Mouse (Mus musculus) kidney, embryonic 15.5 days (tissue): Measurements from ENCODE around the gene Acad11. TPM values are rescaled to one million over a fixed set of nuclear protein-coding genes. Genes with fewer than 3 reads are reported as not detected.
A peak's percentile ranks its signal among the peaks of the same experiment; 100 is the strongest.

Source experiments
- ATAC-seq: fragments of 200-750 bp; cut with Nextera tagmentation; replicated peaks from 2 replicates; pipeline ENCODE4 v1.8.0; 2017; ENCODE audit warnings: moderate TSS enrichment; ENCODE audit not compliant: low FRiP score
- H3K27ac ChIP-seq: fragments of 300-500 bp; sonication (generic); 2 replicates; pipeline ENCODE4 v1.5.1; 2015; ENCODE audit warnings: mild to moderate bottlenecking, inconsistent platforms
- H3K27me3 ChIP-seq: fragments of 300-500 bp; sonication (generic); 2 replicates; pipeline ENCODE4 v1.6.1; 2015; ENCODE audit warnings: inconsistent platforms
- H3K36me3 ChIP-seq: fragments of 300-500 bp; sonication (generic); 2 replicates; pipeline ENCODE4 v1.6.1; 2015; ENCODE audit warnings: inconsistent platforms
- H3K4me1 ChIP-seq: fragments of 300-500 bp; sonication (generic); 2 replicates; pipeline ENCODE4 v1.6.1; 2015; ENCODE audit warnings: inconsistent platforms
- H3K4me2 ChIP-seq: fragments of 300-500 bp; sonication (generic); 2 replicates; pipeline ENCODE4 v1.6.1; 2015; ENCODE audit warnings: moderate library complexity, mild to moderate bottlenecking, inconsistent platforms
- H3K4me3 ChIP-seq: fragments of 300-500 bp; sonication (generic); replicated peaks from 2 replicates; pipeline ENCODE4 v1.5.1; 2015; ENCODE audit warnings: mild to moderate bottlenecking, inconsistent platforms
- H3K9ac ChIP-seq: fragments of 300-500 bp; sonication (generic); 2 replicates; pipeline ENCODE4 v1.6.1; 2015; ENCODE audit warnings: mild to moderate bottlenecking, inconsistent platforms
- H3K9me3 ChIP-seq: fragments of 300-500 bp; sonication (generic); replicated peaks from 2 replicates; pipeline ENCODE4 v1.6.1; 2016; ENCODE audit warnings: inconsistent platforms
- WGBS: fragments of 180-500 bp; shearing (Covaris S2); methylation state at CpG from one replicate; pipeline ENCODE4 v1.1.7; 2015; ENCODE audit warnings: mixed read lengths; 5-methylcytosine and 5-hydroxymethylcytosine counted together
- polyA plus RNA-seq: library from polyadenylated mRNA; unstranded; fragments of >200 nt; fragmentation: Nextera tagmentation; extraction: Ambion mirVana; gene quantifications from 2 replicates; pipeline ENCODE4 v1.2.1, GENCODE M21; 2015

Gene Acad11
- polyA plus RNA-seq, 1 experiment from 2014 or later = 11.8 TPM

- Histone ChIP-seq H3K27ac (no peak overlapping the region), H3K9me3 (no peaks in the 10 kb centered on the region), H3K36me3 (0 out of 2 replicates have a peak, but pooled peaks cover 4% of the 10 kb centered on the region), H3K4me2 (no peak overlapping the region), H3K27me3 (no peaks in the 10 kb centered on the region), H3K9ac (no peak overlapping the region), H3K4me3 (no peak overlapping the region), H3K4me1 (0 out of 2 replicates have a peak, but pooled peaks cover 3% of the 10 kb centered on the region)
- ATAC-seq = no peak
- WGBS = 89% methylated on average over 5 of the region's 5 CpGs
Observed at GRCm38 (mm10) chr9:104092945-104093344, 29.8 kb downstream of the Acad11 start.

GRCm38 (mm10) chr9:104098256-104098655, 35.1 kb downstream of the Acad11 start:
- Histone ChIP-seq H3K9me3 (no peaks in the 10 kb centered on the region), H3K27me3 (no peaks in the 10 kb centered on the region), H3K36me3 (0 out of 2 replicates have a peak, but pooled peaks cover 4% of the 10 kb centered on the region), H3K9ac (no peak overlapping the region), H3K4me2 (no peak overlapping the region), H3K27ac (no peak overlapping the region), H3K4me1 (peaks cover 23% of the 10 kb centered on the region), H3K4me3 (no peak overlapping the region)
- ATAC-seq = no peak
- WGBS = 53% methylated on average over 5 of the region's 5 CpGs

- H3K9ac ChIP-seq = no peak overlapping the region
- H3K9me3 ChIP-seq = no peaks in the 10 kb centered on the region
- 94% methylated on average over 11 of the region's 11 CpGs for WGBS
- H3K36me3 ChIP-seq = 0 out of 2 replicates have a peak, but pooled peaks cover 4% of the 10 kb centered on the region
- H3K4me3 ChIP-seq = no peak overlapping the region
- H3K27ac ChIP-seq = no peak overlapping the region
- H3K4me1 ChIP-seq = peaks cover 23% of the 10 kb centered on the region
- H3K4me2 ChIP-seq = no peak overlapping the region
- no peaks in the 10 kb centered on the region for H3K27me3 ChIP-seq
- no peak for ATAC-seq
Observed at GRCm38 (mm10) chr9:104099060-104099459, 35.9 kb downstream of the Acad11 start.

- no peaks in the 10 kb centered on the region for H3K36me3 ChIP-seq
- peak overlapping the region; percentile 22 for H3K4me2 ChIP-seq
- H3K27me3 ChIP-seq = no peaks in the 10 kb centered on the region
- 0 out of 2 replicates have a peak overlapping the region, but pooled peaks have one; percentile 18 for H3K27ac ChIP-seq
- H3K4me3 ChIP-seq = no peak overlapping the region
- H3K4me1 ChIP-seq = peaks cover 23% of the 10 kb centered on the region
- no peaks in the 10 kb centered on the region for H3K9me3 ChIP-seq
- 0 out of 2 replicates have a peak, but pooled peaks have one; percentile 57 for ATAC-seq
- no peak overlapping the region for H3K9ac ChIP-seq
- WGBS = 49% methylated on average over 7 of the region's 7 CpGs
Observed at GRCm38 (mm10) chr9:104100822-104101221, 37.6 kb downstream of the Acad11 start.

- 0 out of 2 replicates have a peak overlapping the region, but pooled peaks have one; percentile 14 for H3K4me2 ChIP-seq
- 16% methylated on average over 3 of the region's 3 CpGs for WGBS
Observed at GRCm38 (mm10) chr9:104101458-104101857, 38.3 kb downstream of the Acad11 start.

GRCm38 (mm10) chr9:104102301-104102700, 39.1 kb downstream of the Acad11 start:
- ATAC-seq = no peak
- Histone ChIP-seq H3K4me2 (no peak overlapping the region), H3K36me3 (no peaks in the 10 kb centered on the region), H3K4me1 (peaks cover 23% of the 10 kb centered on the region), H3K27me3 (no peaks in the 10 kb centered on the region), H3K9ac (no peak overlapping the region), H3K4me3 (no peak overlapping the region), H3K27ac (peak overlapping the region; percentile 48; the same call in 1 of the 2 replicates), H3K9me3 (no peaks in the 10 kb centered on the region)
- 40% methylated on average over 6 of the region's 6 CpGs for WGBS

More at GRCm38 (mm10) chr9:104101458-104101857, 38.3 kb downstream of the Acad11 start:
- Histone ChIP-seq H3K4me1 (peaks cover 23% of the 10 kb centered on the region), H3K36me3 (no peaks in the 10 kb centered on the region), H3K27ac (peak overlapping the region; percentile 48), H3K9ac (no peak overlapping the region), H3K9me3 (no peaks in the 10 kb centered on the region), H3K4me3 (no peak overlapping the region), H3K27me3 (no peaks in the 10 kb centered on the region)
- 0 out of 2 replicates have a peak, but pooled peaks have one; percentile 67 for ATAC-seq

GRCm38 (mm10) chr9:104102901-104103300, 39.7 kb downstream of the Acad11 start:
- Histone ChIP-seq H3K4me1 (peaks cover 23% of the 10 kb centered on the region), H3K27ac (no peak overlapping the region), H3K9me3 (no peaks in the 10 kb centered on the region), H3K27me3 (no peaks in the 10 kb centered on the region), H3K4me2 (no peak overlapping the region), H3K4me3 (no peak overlapping the region), H3K9ac (no peak overlapping the region), H3K36me3 (no peaks in the 10 kb centered on the region)
- 50% methylated on average over 2 of the region's 2 CpGs for WGBS
- no peak for ATAC-seq

GRCm38 (mm10) chr9:104104986-104105385, 41.8 kb downstream of the Acad11 start:
- no peaks in the 10 kb centered on the region for H3K36me3 ChIP-seq
- no peak for ATAC-seq
- peaks cover 23% of the 10 kb centered on the region for H3K4me1 ChIP-seq
- WGBS = 95% methylated on average over 2 of the region's 2 CpGs
- H3K27ac ChIP-seq = no peak overlapping the region
- no peaks in the 10 kb centered on the region for H3K27me3 ChIP-seq
- no peak overlapping the region for H3K4me2 ChIP-seq
- no peak overlapping the region for H3K4me3 ChIP-seq
- H3K9me3 ChIP-seq = no peaks in the 10 kb centered on the region
- no peak overlapping the region for H3K9ac ChIP-seq

GRCm38 (mm10) chr9:104106930-104107329, 43.8 kb downstream of the Acad11 start:
- no peak overlapping the region for H3K4me2 ChIP-seq
- H3K4me1 ChIP-seq = peaks cover 11% of the 10 kb centered on the region
- H3K9me3 ChIP-seq = no peaks in the 10 kb centered on the region
- ATAC-seq = no peak
- H3K27me3 ChIP-seq = no peaks in the 10 kb centered on the region
- no peak overlapping the region for H3K27ac ChIP-seq
- H3K36me3 ChIP-seq = no peaks in the 10 kb centered on the region
- no peak overlapping the region for H3K4me3 ChIP-seq
- WGBS = 73% methylated on average over 9 of the region's 9 CpGs
- H3K9ac ChIP-seq = no peak overlapping the region

GRCm38 (mm10) chr9:104107482-104107881, 44.3 kb downstream of the Acad11 start:
- Histone ChIP-seq H3K4me3 (no peak overlapping the region), H3K9me3 (no peaks in the 10 kb centered on the region), H3K27ac (no peak overlapping the region), H3K36me3 (no peaks in the 10 kb centered on the region), H3K4me1 (peaks cover 6% of the 10 kb centered on the region), H3K9ac (no peak overlapping the region), H3K4me2 (no peak overlapping the region), H3K27me3 (no peaks in the 10 kb centered on the region)
- ATAC-seq = 0 out of 2 replicates have a peak, but pooled peaks have one; percentile 40
- 61% methylated on average over 6 of the region's 6 CpGs for WGBS

- Histone ChIP-seq H3K27ac (no peak overlapping the region), H3K9me3 (no peaks in the 10 kb centered on the region), H3K4me3 (no peak overlapping the region), H3K4me1 (no peaks in the 10 kb centered on the region), H3K27me3 (no peaks in the 10 kb centered on the region), H3K4me2 (no peak overlapping the region), H3K9ac (no peak overlapping the region), H3K36me3 (no peaks in the 10 kb centered on the region)
- ATAC-seq = no peak
- 74% methylated on average over 2 of the region's 2 CpGs for WGBS
Observed at GRCm38 (mm10) chr9:104108571-104109143, 45.5 kb downstream of the Acad11 start.

GRCm38 (mm10) chr9:104109151-104109550, 46.0 kb downstream of the Acad11 start:
- 89% methylated on average over 5 of the region's 5 CpGs for WGBS
- Histone ChIP-seq H3K36me3 (no peaks in the 10 kb centered on the region), H3K27me3 (no peaks in the 10 kb centered on the region), H3K27ac (no peak overlapping the region), H3K9ac (no peak overlapping the region), H3K4me3 (no peak overlapping the region), H3K4me1 (no peaks in the 10 kb centered on the region), H3K4me2 (no peak overlapping the region), H3K9me3 (no peaks in the 10 kb centered on the region)
- ATAC-seq = no peak
